Comparison of ENCODE assay signal across 7 mouse cellular contexts in the genomic region with DNA sequence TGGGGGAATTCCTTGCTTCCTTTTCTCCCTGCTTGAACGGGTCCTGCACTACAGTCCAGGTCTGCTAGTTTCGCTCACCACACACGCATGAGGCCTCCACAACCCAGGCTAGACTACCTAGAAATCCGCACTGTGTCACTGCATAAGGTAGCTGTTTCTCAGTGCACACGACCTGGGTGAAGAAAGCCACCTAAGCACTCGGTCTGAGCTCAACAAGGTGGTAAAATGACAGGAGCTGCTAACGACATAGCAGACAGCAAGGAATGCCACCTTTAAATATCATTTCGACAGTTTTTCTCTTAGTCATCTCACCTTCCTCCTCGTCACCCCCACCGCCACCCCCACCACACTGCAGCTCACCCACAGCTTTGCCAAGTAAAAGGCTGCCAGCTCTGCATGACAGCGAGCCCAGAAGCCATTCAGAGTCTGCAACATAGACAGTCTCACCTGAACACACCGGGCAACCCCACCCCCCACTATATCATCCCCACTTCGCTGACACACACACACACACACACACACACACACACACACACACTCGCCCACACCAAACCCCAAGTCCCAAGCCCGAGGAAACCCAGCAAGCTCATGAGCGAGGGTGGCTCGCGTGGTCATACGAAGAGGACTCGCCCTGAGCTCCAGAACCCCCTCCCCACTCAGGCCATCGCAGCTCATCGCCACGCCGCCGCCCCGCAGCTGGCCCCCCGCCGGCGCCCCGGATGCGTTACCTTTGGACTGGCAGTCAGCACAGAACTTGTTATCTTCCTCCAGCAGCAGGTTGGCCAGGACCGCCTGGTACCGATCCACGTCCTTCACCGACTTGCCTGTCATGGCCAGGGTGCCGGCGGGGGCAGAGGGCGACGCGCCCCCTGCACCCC. TPM values are rescaled to one million over a fixed set of nuclear protein-coding genes. Genes with fewer than 3 reads are reported as not detected.
DNase-seq lines count a peak whose midpoint lies in the region; ATAC-seq and TF ChIP-seq lines count a peak whose summit lies in the region.

No protein-coding gene starts in this region.

- peaks cover 0 to 14% of the 10 kb centered on the region in 2 experiments for H3K36me3 ChIP-seq in CH12.LX (replicated peaks in 1 of 2; ENCODE audit: control insufficient read depth in 1 of 2, insufficient read depth in 1 of 2, low read length in 1 of 2)
- H3K36me3 ChIP-seq in embryonic facial prominence, embryonic 11.5 days (replicated peaks; ENCODE audit: control insufficient read depth, insufficient read depth, low read depth, low read length): no peaks in the 10 kb centered on the region
- H3K36me3 ChIP-seq in midbrain, embryonic 11.5 days (ENCODE audit: control insufficient read depth, insufficient read depth, low read length): no peaks in the 10 kb centered on the region
- H3K36me3 ChIP-seq in stomach, embryonic 14.5 days (ENCODE audit: control insufficient read depth, insufficient read depth, low read length): no peaks in the 10 kb centered on the region

- 0 out of 2 replicates have a peak, but pooled peaks have one; percentile 18 for TF ChIP-seq POLR2A in CH12.LX (IDR thresholded peaks at IDR 0.05; ENCODE audit: low read depth, low read length)

- H3K79me2 ChIP-seq in CH12.LX (replicated peaks; ENCODE audit: control insufficient read depth, extremely low read depth, insufficient read depth, poor library complexity, severe bottlenecking): peaks cover 50% of the 10 kb centered on the region

- peak overlapping the region; percentile 90 for H3K9ac ChIP-seq in CH12.LX (ENCODE audit: insufficient read depth, low read depth)
- peak overlapping the region; percentile 79 for H3K9ac ChIP-seq in embryonic facial prominence, embryonic 11.5 days (replicated peaks; ENCODE audit: low read length)
- H3K9ac ChIP-seq in midbrain, embryonic 11.5 days (ENCODE audit: low read length): peak overlapping the region; percentile 84
- peak overlapping the region; percentile 75 for H3K9ac ChIP-seq in stomach, embryonic 14.5 days (replicated peaks; ENCODE audit: low read depth, low read length)

- intact Hi-C loops in heart, postnatal 25 days (cut with DNase I): loop anchor here (5.0 kb wide), 2 partner anchors 201 to 1784 kb away; partner anchors contain the start of genes AU022252, P3h1 and Rlf
- intact Hi-C loops in left cerebral cortex, postnatal 25 days (cut with DNase I): no loop called here

- H3K4me2 ChIP-seq in CH12.LX (ENCODE audit: insufficient read depth, low read depth, poor library complexity, severe bottlenecking): peak overlapping the region; percentile 39
- peak overlapping the region; percentile 92 for H3K4me2 ChIP-seq in embryonic facial prominence, embryonic 11.5 days (ENCODE audit: low read depth, low read length)
- peak overlapping the region; percentile 99 for H3K4me2 ChIP-seq in midbrain, embryonic 11.5 days
- peak overlapping the region; percentile 77 for H3K4me2 ChIP-seq in stomach, embryonic 14.5 days (replicated peaks; ENCODE audit: low read depth, low read length)

- TF ChIP-seq EP300 in CH12.LX (IDR thresholded peaks at IDR 0.05; ENCODE audit: low read length): no peak; the same call in 1 of the 2 replicates

- in situ Hi-C loops in CH12.LX (cut with MboI; ENCODE audit: low pct_ligation_motif_present, low pct_unique_long_range_greater_than_20kb, low sequenced_read_pairs): no loop called here

- no peaks in the 10 kb centered on the region for H3K9me3 ChIP-seq in CH12.LX (replicated peaks; ENCODE audit: low read length)
- no peaks in the 10 kb centered on the region for H3K9me3 ChIP-seq in embryonic facial prominence, embryonic 11.5 days (replicated peaks; ENCODE audit: control insufficient read depth, low read length)
- no peaks in the 10 kb centered on the region for H3K9me3 ChIP-seq in midbrain, embryonic 11.5 days (ENCODE audit: control insufficient read depth, low read length)
- H3K9me3 ChIP-seq in stomach, embryonic 14.5 days (ENCODE audit: control insufficient read depth, low read depth, low read length): no peaks in the 10 kb centered on the region

- dilution Hi-C loops in CH12.LX (cut with MboI; ENCODE audit: extremely low pct_ligation_motif_present, extremely low pct_unique_long_range_greater_than_20kb, low sequenced_read_pairs): no loop called here

- peaks cover 0 to 32% of the 10 kb centered on the region in 2 experiments; a peak in 2 of 4 replicates for H3K4me1 ChIP-seq in CH12.LX (ENCODE audit: control insufficient read depth in 1 of 2, insufficient read depth in 2 of 2)
- no peaks in the 10 kb centered on the region for H3K4me1 ChIP-seq in embryonic facial prominence, embryonic 11.5 days (ENCODE audit: control insufficient read depth, insufficient read depth, low read length)
- H3K4me1 ChIP-seq in midbrain, embryonic 11.5 days (ENCODE audit: control insufficient read depth, insufficient read depth, low read length): peaks cover 5% of the 10 kb centered on the region
- peaks cover 7% of the 10 kb centered on the region; the same call in 1 of the 2 replicates for H3K4me1 ChIP-seq in stomach, embryonic 14.5 days (ENCODE audit: control insufficient read depth, insufficient read depth, low read length)

- 8% methylated on average over 40 of the region's 40 CpGs for WGBS in embryonic facial prominence, embryonic 11.5 days
- 9% methylated on average over 40 of the region's 40 CpGs for WGBS in midbrain, embryonic 11.5 days
- WGBS in stomach, embryonic 14.5 days: 5% methylated on average over 40 of the region's 40 CpGs

- no peak for TF ChIP-seq CTCF in CH12.LX (conservative IDR thresholded peaks at IDR 0.05 in 1 of 2, IDR thresholded peaks at IDR 0.05 in 1 of 2; ENCODE audit: low read depth in 2 of 2, low read length in 2 of 2)

- ATAC-seq in embryonic facial prominence, embryonic 11.5 days (replicated peaks; ENCODE audit: insufficient number of reproducible peaks, low FRiP score, low TSS enrichment, low read depth): peak; percentile 40
- peak; percentile 24; the same call in 1 of the 2 replicates for ATAC-seq in midbrain, embryonic 11.5 days (ENCODE audit: low FRiP score)
- peak; percentile 20; the same call in 1 of the 2 replicates for ATAC-seq in stomach, embryonic 14.5 days (ENCODE audit: insufficient number of reproducible peaks, insufficient read depth, low FRiP score, low read depth)

- peak; percentile 43 for DNase-seq in CH12.LX (ENCODE audit: extremely low read depth)
- DNase-seq in T-cell, adult 2 months (ENCODE audit: low spot score): peak; percentile 43
- no peak for DNase-seq in embryonic facial prominence, embryonic 11.5 days (ENCODE audit: low spot score)
- peak; percentile 7 for DNase-seq in heart, postnatal 25 days (ENCODE audit: low spot score)
- DNase-seq in left cerebral cortex, postnatal 25 days (ENCODE audit: low spot score in 2 of 2): peak; percentile 52 to 67
- DNase-seq in midbrain, embryonic 11.5 days (ENCODE audit: low spot score, missing footprints): no peak

- H3K27me3 ChIP-seq in CH12.LX (replicated peaks): no peaks in the 10 kb centered on the region
- H3K27me3 ChIP-seq in embryonic facial prominence, embryonic 11.5 days (ENCODE audit: control insufficient read depth, insufficient read depth, low read length): no peaks in the 10 kb centered on the region
- no peaks in the 10 kb centered on the region; the same call in 1 of the 2 replicates for H3K27me3 ChIP-seq in midbrain, embryonic 11.5 days (ENCODE audit: control insufficient read depth, insufficient read depth, low read length)
- no peaks in the 10 kb centered on the region for H3K27me3 ChIP-seq in stomach, embryonic 14.5 days (ENCODE audit: control insufficient read depth, insufficient read depth, low read length)

- H3K27ac ChIP-seq in CH12.LX (ENCODE audit: insufficient read depth, low read depth): peak overlapping the region; percentile 70
- H3K27ac ChIP-seq in embryonic facial prominence, embryonic 11.5 days (replicated peaks; ENCODE audit: low read depth, low read length): 0 out of 2 replicates have a peak overlapping the region, but pooled peaks have one; percentile 41
- H3K27ac ChIP-seq in midbrain, embryonic 11.5 days (ENCODE audit: low read depth, low read length): peak overlapping the region; percentile 10; the same call in 1 of the 2 replicates
- H3K27ac ChIP-seq in stomach, embryonic 14.5 days (ENCODE audit: low read length): peak overlapping the region; percentile 56; the same call in 1 of the 2 replicates

- peak overlapping the region; percentile 91 to 98 (median 97) for H3K4me3 ChIP-seq in CH12.LX (replicated peaks in 1 of 3; ENCODE audit: low read depth in 2 of 3, low read length in 2 of 3, poor library complexity in 1 of 3)
- peak overlapping the region; percentile 96 for H3K4me3 ChIP-seq in embryonic facial prominence, embryonic 11.5 days (ENCODE audit: low read depth, low read length)
- H3K4me3 ChIP-seq in midbrain, embryonic 11.5 days (ENCODE audit: low read depth, low read length): peak overlapping the region; percentile 90
- peak overlapping the region; percentile 95 for H3K4me3 ChIP-seq in stomach, embryonic 14.5 days (ENCODE audit: low read depth, low read length)

- TF ChIP-seq RAD21 in CH12.LX (IDR thresholded peaks at IDR 0.05; ENCODE audit: low read depth, low read length): no peak

TF ChIP-seq in CH12.LX, 34 proteins besides CTCF, POLR2A, EP300 and RAD21 (continues in another document):
- TF ChIP-seq SIN3A (IDR thresholded peaks at IDR 0.05; ENCODE audit: low read length) (peak; percentile 57), RCOR1 (conservative IDR thresholded peaks at IDR 0.05; ENCODE audit: low read depth, low read length) (0 out of 2 replicates have a peak, but pooled peaks have one; percentile 30), PAX5 (IDR thresholded peaks at IDR 0.05; ENCODE audit: low read length) (no peak), ETS1 (conservative IDR thresholded peaks at IDR 0.05; ENCODE audit: low read depth, low read length) (peak; percentile 38; the same call in 1 of the 2 replicates)

RNA-seq across cellular contexts. Expression of gene Smap2, which starts 0.8 kb away (rescaled TPM):
- 27.4 and 29.1 TPM in 2 replicates for total RNA-seq in CH12.LX (2012; rRNA removed)
- 20.0 and 20.1 TPM in 2 replicates for total RNA-seq in CH12.LX (2014; rRNA removed)
- polyA plus RNA-seq in CH12.LX (2012; ENCODE audit: insufficient read length, low read depth): 110 and 111 TPM in 2 replicates
- polyA plus RNA-seq in embryonic facial prominence, embryonic 11.5 days (2014; fragmentation: Nextera tagmentation; extraction: Ambion mirVana): 15.5 and 17.2 TPM in 2 replicates
- 10 to 100 TPM; 42.2 to 42.4 TPM for total RNA-seq in heart, postnatal 25 days (2021)
- total RNA-seq in left cerebral cortex, postnatal 25 days (2021): 100 to 1,000 TPM; 188 to 194 TPM
- polyA plus RNA-seq in midbrain, embryonic 11.5 days (2014; fragmentation: Nextera tagmentation; extraction: Ambion mirVana): 17.6 and 18.1 TPM in 2 replicates
- polyA plus RNA-seq in stomach, embryonic 14.5 days (2014; fragmentation: Nextera tagmentation; extraction: Ambion mirVana): 15.2 and 16.8 TPM in 2 replicates

RNA-seq across cellular contexts. Expression of gene Col9a2, which starts 22.9 kb away (rescaled TPM):
- total RNA-seq in CH12.LX (2012; rRNA removed): not detected in 2 replicates
- not detected in 2 replicates for total RNA-seq in CH12.LX (2014; rRNA removed)
- polyA plus RNA-seq in CH12.LX (2012; ENCODE audit: insufficient read length, low read depth): not detected in 2 replicates
- polyA plus RNA-seq in embryonic facial prominence, embryonic 11.5 days (2014; fragmentation: Nextera tagmentation; extraction: Ambion mirVana): 6.0 and 10.1 TPM in 2 replicates
- not detected for total RNA-seq in heart, postnatal 25 days (2021)
- 1 to 10 TPM; 5.2 to 5.5 TPM for total RNA-seq in left cerebral cortex, postnatal 25 days (2021)
- polyA plus RNA-seq in midbrain, embryonic 11.5 days (2014; fragmentation: Nextera tagmentation; extraction: Ambion mirVana): 2.3 TPM in 2 replicates
- 8.1 and 9.9 TPM in 2 replicates for polyA plus RNA-seq in stomach, embryonic 14.5 days (2014; fragmentation: Nextera tagmentation; extraction: Ambion mirVana)

Comparison
In these comparisons a context has a peak if more than half of its experiments do, and no peak if none do; other contexts are left out.
1. DNase-seq: peak in CH12.LX (single experiment), T-cell, adult 2 months (single experiment), heart, postnatal 25 days (single experiment) and left cerebral cortex, postnatal 25 days (2 of 2); none in embryonic facial prominence, embryonic 11.5 days (single experiment) and midbrain, embryonic 11.5 days (single experiment).
2. H3K27ac ChIP-seq: peak in every context shown above with its lines; median percentile 70 in CH12.LX; 56 in stomach, embryonic 14.5 days; 41 in embryonic facial prominence, embryonic 11.5 days; 10 in midbrain, embryonic 11.5 days.
3. H3K4me2 ChIP-seq: peak in every context shown above with its lines; median percentile 99 in midbrain, embryonic 11.5 days; 92 in embryonic facial prominence, embryonic 11.5 days; 77 in stomach, embryonic 14.5 days; 39 in CH12.LX.
4. Peak in every context shown above with its lines, with median percentiles within 50 percentile points of each other: H3K4me3 ChIP-seq, H3K9ac ChIP-seq and ATAC-seq.